Mouse (Mus musculus): ENCODE measurements around the gene Mkln1. TPM values are rescaled to one million over a fixed set of nuclear protein-coding genes. Genes with fewer than 3 reads are reported as not detected.
A peak's percentile ranks its signal among the peaks of the same experiment; 100 is the strongest.

The Mkln1 gene
- polyA plus RNA-seq, 1 experiment = 156 TPM

DNA sequence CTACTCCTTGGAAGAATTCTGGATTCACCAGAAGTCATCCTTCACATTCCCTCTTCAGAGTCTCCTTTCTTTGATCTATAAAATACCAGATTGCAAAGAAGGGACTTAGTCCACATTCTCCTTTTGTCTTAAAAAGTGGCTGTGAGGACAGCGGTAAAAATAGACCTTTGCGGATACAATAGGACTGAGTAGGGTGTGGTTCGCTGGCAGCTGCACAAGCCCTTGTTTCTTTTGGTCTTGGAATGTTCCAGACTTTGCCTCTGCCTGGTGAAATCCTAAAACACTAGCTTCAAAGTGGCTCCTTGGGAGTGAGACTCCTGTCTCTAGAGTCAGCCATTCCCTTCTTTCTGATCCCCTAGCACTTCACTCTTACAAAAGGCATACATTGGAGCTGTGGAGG is 27.4 kb upstream of the Mkln1 start:
- peaks cover 3% of the 10 kb centered on the region; the same call in 1 of the 2 replicates for H3K4me1 ChIP-seq (ENCODE audit: control insufficient read depth, insufficient read depth, low read length)
- no peak overlapping the region for H3K4me3 ChIP-seq (ENCODE audit: insufficient read depth, low read length)
- H3K27ac ChIP-seq (ENCODE audit: insufficient read depth, low read length) = no peak overlapping the region
- TF ChIP-seq CTCF (IDR thresholded peaks at IDR 0.05; ENCODE audit: borderline replicate concordance, insufficient read depth, low read length) (no peak), POLR2A (IDR thresholded peaks at IDR 0.05; ENCODE audit: low read depth, low read length) (no peak)

DNA sequence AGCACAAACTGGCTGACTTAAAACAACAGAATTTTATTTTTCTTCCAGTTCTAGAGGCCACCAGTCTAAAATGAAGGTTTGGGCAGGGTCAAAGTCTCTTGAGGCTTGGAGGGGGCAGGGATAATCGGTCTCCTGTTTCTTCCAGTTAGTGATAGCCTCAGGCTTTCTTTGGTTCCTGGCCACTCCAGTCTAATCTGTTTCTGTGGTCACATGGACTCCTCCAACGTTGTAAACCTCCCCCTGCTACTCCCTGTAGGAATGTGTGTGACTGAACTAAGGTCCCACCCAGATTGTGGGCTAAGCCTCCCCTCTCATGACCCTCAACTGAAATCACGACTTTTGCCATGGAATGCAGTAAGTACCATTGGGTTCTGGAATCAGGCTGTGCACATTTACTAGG is 25.9 kb upstream of the Mkln1 start:
- TF ChIP-seq CTCF (IDR thresholded peaks at IDR 0.05; ENCODE audit: borderline replicate concordance, insufficient read depth, low read length) (no peak), POLR2A (IDR thresholded peaks at IDR 0.05; ENCODE audit: low read depth, low read length) (no peak)
- Histone ChIP-seq H3K4me3 (ENCODE audit: insufficient read depth, low read length) (no peak overlapping the region), H3K27ac (ENCODE audit: insufficient read depth, low read length) (no peak overlapping the region), H3K4me1 (ENCODE audit: control insufficient read depth, insufficient read depth, low read length) (peaks cover 3% of the 10 kb centered on the region; the same call in 1 of the 2 replicates)

DNA sequence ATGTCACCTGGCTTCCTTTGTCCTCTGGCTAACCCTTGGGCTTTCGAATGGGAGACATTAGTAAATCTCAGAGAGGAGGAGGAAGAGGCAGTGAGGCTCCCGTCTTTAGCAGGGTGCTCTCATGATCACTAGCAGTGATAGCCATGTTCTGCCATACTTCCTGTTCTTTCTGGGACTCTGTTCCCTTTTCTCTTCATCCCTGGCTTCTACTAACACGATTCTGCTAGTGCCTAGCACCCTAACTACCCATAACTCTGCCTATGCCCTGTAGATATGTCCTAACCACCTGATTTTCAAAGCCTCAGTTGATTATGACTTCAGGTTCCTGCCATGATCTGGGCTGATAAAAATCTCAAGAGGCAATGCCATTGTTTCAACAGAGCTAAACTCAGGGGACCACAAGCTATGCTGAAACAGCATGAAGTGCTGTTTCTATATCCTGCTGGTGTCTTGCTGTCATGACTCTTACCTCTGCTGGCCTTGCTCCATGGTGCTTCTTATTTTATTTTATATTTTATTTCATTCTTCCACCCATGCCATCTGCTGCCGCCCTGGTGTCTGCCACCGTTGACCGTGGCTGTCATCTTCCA is 25.4 kb upstream of the Mkln1 start:
- H3K27ac ChIP-seq (ENCODE audit: insufficient read depth, low read length) = no peak overlapping the region
- H3K4me3 ChIP-seq (ENCODE audit: insufficient read depth, low read length) = no peak overlapping the region
- peaks cover 3% of the 10 kb centered on the region; the same call in 1 of the 2 replicates for H3K4me1 ChIP-seq (ENCODE audit: control insufficient read depth, insufficient read depth, low read length)
- TF ChIP-seq POLR2A (IDR thresholded peaks at IDR 0.05; ENCODE audit: low read depth, low read length) = no peak

DNA sequence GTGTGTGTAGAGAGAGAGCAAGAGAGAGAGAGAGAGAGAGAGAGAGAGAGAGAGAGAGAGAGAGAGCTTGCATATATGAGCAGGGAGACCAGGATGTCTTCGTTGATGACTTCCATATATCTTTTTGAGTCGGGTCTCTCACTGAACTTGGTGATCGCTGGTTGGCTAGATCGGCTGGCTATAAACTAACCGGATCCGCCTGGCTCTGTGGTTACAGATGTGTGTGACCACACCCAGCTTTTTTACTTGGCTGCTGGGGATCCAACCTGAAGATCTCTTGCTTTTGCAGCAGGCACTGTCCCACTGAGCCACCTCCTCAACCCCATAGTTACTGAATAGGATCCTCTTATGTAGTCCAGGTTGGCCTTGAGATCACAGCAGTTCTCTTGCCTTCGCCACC is 15.5 kb upstream of the Mkln1 start:
- Histone ChIP-seq H3K4me1 (ENCODE audit: control insufficient read depth, insufficient read depth, low read length) (no peaks in the 10 kb centered on the region), H3K27ac (ENCODE audit: insufficient read depth, low read length) (no peak overlapping the region), H3K4me3 (ENCODE audit: insufficient read depth, low read length) (no peak overlapping the region)
- TF ChIP-seq POLR2A (IDR thresholded peaks at IDR 0.05; ENCODE audit: low read depth, low read length) (no peak), CTCF (IDR thresholded peaks at IDR 0.05; ENCODE audit: borderline replicate concordance, insufficient read depth, low read length) (no peak)

GRCm38 (mm10) chr6:31384794-31385193 is 13.7 kb upstream of the Mkln1 start:
- Histone ChIP-seq H3K27ac (ENCODE audit: insufficient read depth, low read length) (no peak overlapping the region), H3K4me3 (ENCODE audit: insufficient read depth, low read length) (no peak overlapping the region), H3K4me1 (ENCODE audit: control insufficient read depth, insufficient read depth, low read length) (no peaks in the 10 kb centered on the region)
- no peak for TF ChIP-seq POLR2A (IDR thresholded peaks at IDR 0.05; ENCODE audit: low read depth, low read length)
- no peak for TF ChIP-seq CTCF (IDR thresholded peaks at IDR 0.05; ENCODE audit: borderline replicate concordance, insufficient read depth, low read length)

GRCm38 (mm10) chr6:31385281-31386145 is 13.0 kb upstream of the Mkln1 start:
- TF ChIP-seq CTCF (IDR thresholded peaks at IDR 0.05; ENCODE audit: borderline replicate concordance, insufficient read depth, low read length) = no peak
- no peak for TF ChIP-seq POLR2A (IDR thresholded peaks at IDR 0.05; ENCODE audit: low read depth, low read length)
- no peak overlapping the region for H3K4me3 ChIP-seq (ENCODE audit: insufficient read depth, low read length)
- H3K4me1 ChIP-seq (ENCODE audit: control insufficient read depth, insufficient read depth, low read length) = no peaks in the 10 kb centered on the region
- H3K27ac ChIP-seq (ENCODE audit: insufficient read depth, low read length) = no peak overlapping the region

GRCm38 (mm10) chr6:31389716-31390115 is 8.8 kb upstream of the Mkln1 start:
- TF ChIP-seq POLR2A (IDR thresholded peaks at IDR 0.05; ENCODE audit: low read depth, low read length) (no peak), CTCF (IDR thresholded peaks at IDR 0.05; ENCODE audit: borderline replicate concordance, insufficient read depth, low read length) (no peak)
- H3K27ac ChIP-seq (ENCODE audit: insufficient read depth, low read length) = no peak overlapping the region

DNA sequence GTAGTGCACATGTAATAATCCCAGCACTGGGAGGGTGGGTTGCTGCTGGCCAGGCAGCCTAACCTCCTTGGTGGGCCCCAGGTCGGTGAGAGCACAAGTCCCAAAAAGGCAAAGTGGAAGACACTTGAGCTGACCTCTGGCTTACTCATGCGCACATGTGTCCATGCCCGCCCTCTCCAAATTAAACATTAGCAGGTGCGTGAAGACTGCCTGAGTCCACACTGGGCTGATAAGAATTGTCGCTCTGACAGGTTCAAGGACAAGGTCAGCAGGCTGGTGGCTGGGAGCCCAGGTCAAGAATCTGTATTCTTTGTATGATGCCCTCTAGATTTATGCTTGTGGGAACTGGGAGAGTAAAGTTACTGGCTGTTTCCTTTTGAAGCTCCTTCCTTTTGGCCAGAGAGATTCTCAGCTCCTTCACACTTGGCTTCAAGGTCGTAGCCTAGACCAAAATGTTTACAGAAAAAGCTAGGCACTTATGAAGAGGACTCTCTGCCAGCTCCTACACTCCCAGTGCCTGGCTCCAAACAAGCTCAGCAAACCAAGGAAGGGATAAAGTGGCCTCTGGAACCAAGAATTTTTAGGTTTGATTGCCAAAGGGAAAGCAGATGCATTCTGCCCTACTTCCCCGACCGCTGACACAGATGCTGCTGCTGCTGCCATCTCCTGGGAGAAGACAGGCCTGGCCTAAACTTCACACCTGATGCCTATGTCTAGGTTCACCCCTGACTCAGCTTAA is 8.1 kb upstream of the Mkln1 start:
- TF ChIP-seq CTCF (IDR thresholded peaks at IDR 0.05; ENCODE audit: borderline replicate concordance, insufficient read depth, low read length) = peak; percentile 45; the same call in 1 of the 2 replicates
- no peak for TF ChIP-seq POLR2A (IDR thresholded peaks at IDR 0.05; ENCODE audit: low read depth, low read length)
- H3K27ac ChIP-seq (ENCODE audit: insufficient read depth, low read length) = no peak overlapping the region
- H3K4me1 ChIP-seq (ENCODE audit: control insufficient read depth, insufficient read depth, low read length) = no peaks in the 10 kb centered on the region
- no peak overlapping the region for H3K4me3 ChIP-seq (ENCODE audit: insufficient read depth, low read length)

More at GRCm38 (mm10) chr6:31389716-31390115, 8.8 kb upstream of the Mkln1 start:
- no peak overlapping the region for H3K4me3 ChIP-seq (ENCODE audit: insufficient read depth, low read length)
- no peaks in the 10 kb centered on the region for H3K4me1 ChIP-seq (ENCODE audit: control insufficient read depth, insufficient read depth, low read length)

DNA sequence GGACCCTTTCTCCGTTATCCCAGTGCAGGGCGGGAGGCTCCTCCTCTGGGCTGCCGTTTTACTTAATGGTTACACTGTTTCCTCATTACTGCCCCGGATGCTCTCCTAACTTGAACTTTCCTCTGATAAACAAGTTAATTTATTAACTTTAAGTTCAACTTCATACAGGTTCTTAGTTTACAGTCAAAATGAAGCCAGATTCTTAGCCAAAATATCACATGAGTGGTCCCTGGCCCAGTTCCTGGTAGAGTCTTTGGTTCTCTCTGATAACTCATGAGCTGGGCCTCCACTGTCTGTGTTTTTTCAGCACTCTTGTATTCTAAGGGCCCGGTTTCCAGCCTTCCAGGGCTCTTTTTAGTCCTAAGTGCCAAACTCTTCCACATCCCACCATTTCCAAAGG is 5.7 kb upstream of the Mkln1 start:
- Histone ChIP-seq H3K27ac (ENCODE audit: insufficient read depth, low read length) (no peak overlapping the region), H3K4me1 (ENCODE audit: control insufficient read depth, insufficient read depth, low read length) (no peaks in the 10 kb centered on the region), H3K4me3 (ENCODE audit: insufficient read depth, low read length) (no peak overlapping the region)
- TF ChIP-seq CTCF (IDR thresholded peaks at IDR 0.05; ENCODE audit: borderline replicate concordance, insufficient read depth, low read length) = no peak
- no peak for TF ChIP-seq POLR2A (IDR thresholded peaks at IDR 0.05; ENCODE audit: low read depth, low read length)

Data from embryonic fibroblast, embryonic 13.5 days (primary cell).